Mouse (Mus musculus): ENCODE results near the gene Adamts3.

DNA sequence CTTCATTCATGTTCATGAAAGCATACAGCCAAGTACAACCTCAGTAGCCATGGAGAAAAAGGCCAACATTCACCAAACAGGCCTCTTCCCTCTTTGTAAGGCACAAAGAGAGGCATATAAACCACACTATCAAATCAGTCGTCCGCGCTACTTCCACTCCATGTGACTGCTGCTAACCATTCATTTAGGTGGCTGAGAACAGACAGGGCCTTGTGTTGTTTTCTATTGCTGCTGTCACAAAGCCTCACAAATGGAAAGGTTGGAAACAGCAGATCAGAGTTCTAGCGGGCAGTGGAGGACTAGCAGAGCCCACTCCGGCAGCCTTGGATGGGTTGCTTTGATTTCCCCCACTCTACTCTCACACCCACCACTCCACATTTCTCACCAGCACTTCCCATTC lies 98.5 kb downstream of the Adamts3 start:
- TF ChIP-seq POLR2AphosphoS2 (IDR thresholded peaks at IDR 0.05; ENCODE audit: insufficient read length, low read depth) (no peak), POLR2A (IDR thresholded peaks at IDR 0.05; ENCODE audit: insufficient read length, low read depth) (no peak), E2F4 (IDR thresholded peaks at IDR 0.05; ENCODE audit: insufficient read depth) (no peak), MAX (IDR thresholded peaks at IDR 0.05; ENCODE audit: low read depth) (no peak), REST (IDR thresholded peaks at IDR 0.05; ENCODE audit: insufficient read depth, insufficient read length) (no peak)

All from myocyte (in vitro differentiated cells).